Mouse (Mus musculus) embryonic facial prominence, embryonic 13.5 days (tissue): ENCODE measurements around the gene Sytl1. TPM values are rescaled to one million over a fixed set of nuclear protein-coding genes. Genes with fewer than 3 reads are reported as not detected.
A peak's percentile ranks its signal among the peaks of the same experiment; 100 is the strongest.

ENCODE experiments used
- ATAC-seq: fragments of 200-750 bp; cut with Nextera tagmentation; 2 replicates; pipeline ENCODE4 v1.8.0; 2017; ENCODE audit warnings: low read depth; ENCODE audit not compliant: insufficient number of reproducible peaks, insufficient read depth, low FRiP score, low TSS enrichment
- H3K27ac ChIP-seq: fragments of 300-500 bp; sonication (generic); 2 replicates; pipeline ENCODE4 v1.5.1; 2015; ENCODE audit warnings: moderate library complexity, mild to moderate bottlenecking, inconsistent platforms
- H3K27me3 ChIP-seq: fragments of 300-500 bp; sonication (generic); 2 replicates; pipeline ENCODE4 v1.6.1; 2015; ENCODE audit warnings: mild to moderate bottlenecking, inconsistent platforms
- H3K36me3 ChIP-seq: fragments of 300-500 bp; sonication (generic); 2 replicates; pipeline ENCODE4 v1.6.1; 2015; ENCODE audit warnings: mild to moderate bottlenecking, inconsistent platforms
- H3K4me1 ChIP-seq: fragments of 300-500 bp; sonication (generic); 2 replicates; pipeline ENCODE4 v1.6.1; 2015; ENCODE audit warnings: inconsistent platforms
- H3K4me2 ChIP-seq: fragments of 300-500 bp; sonication (generic); 2 replicates; pipeline ENCODE4 v1.6.1; 2015; ENCODE audit warnings: moderate library complexity, mild to moderate bottlenecking, inconsistent platforms
- H3K4me3 ChIP-seq: fragments of 300-500 bp; sonication (generic); 2 replicates; pipeline ENCODE4 v1.5.1; 2015; ENCODE audit warnings: mild to moderate bottlenecking, inconsistent platforms
- H3K9ac ChIP-seq: fragments of 300-500 bp; sonication (generic); 2 replicates; pipeline ENCODE4 v1.6.1; 2015; ENCODE audit warnings: mild to moderate bottlenecking, inconsistent platforms
- H3K9me3 ChIP-seq: fragments of 300-500 bp; sonication (generic); 2 replicates; pipeline ENCODE4 v1.6.1; 2016; ENCODE audit warnings: inconsistent platforms
- WGBS: fragments of 180-500 bp; shearing (Covaris S2); methylation state at CpG from one replicate; pipeline ENCODE4 v1.1.7; 2015; ENCODE audit warnings: mixed read lengths; 5-methylcytosine and 5-hydroxymethylcytosine counted together
- polyA plus RNA-seq: library from polyadenylated mRNA; unstranded; fragments of >200 nt; fragmentation: Nextera tagmentation; extraction: Ambion mirVana; gene quantifications from 2 replicates; pipeline ENCODE4 v1.2.1, GENCODE M21; 2015

The Sytl1 gene
- polyA plus RNA-seq, 1 experiment from 2014 or later: 8.2 TPM

- Histone ChIP-seq H3K27me3 (no peaks in the 10 kb centered on the region), H3K9me3 (no peaks in the 10 kb centered on the region), H3K4me2 (peak overlapping the region; percentile 72), H3K4me3 (peak overlapping the region; percentile 75), H3K27ac (peak overlapping the region; percentile 92), H3K4me1 (peaks cover 43% of the 10 kb centered on the region), H3K9ac (peak overlapping the region; percentile 91), H3K36me3 (no peaks in the 10 kb centered on the region)
- ATAC-seq: no peak
- 23% methylated on average over 6 of the region's 6 CpGs for WGBS
Observed at GRCm38 (mm10) chr4:133278067-133278466, 15.2 kb upstream of the Sytl1 start.

GRCm38 (mm10) chr4:133277104-133278026 is 14.5 kb upstream of the Sytl1 start, which contains the start of gene Tmem222:
Tmem222 (minus strand) TSS chr4:133277792.
- Histone ChIP-seq H3K4me3 (peak within 1 kb of the TSS; percentile 75), H3K27me3 (no peaks in the 10 kb centered on the region), H3K9ac (peak within 1 kb of the TSS; percentile 91), H3K4me1 (peaks cover 36% of the 10 kb centered on the region), H3K36me3 (no peaks in the 10 kb centered on the region), H3K4me2 (peak within 1 kb of the TSS; percentile 72), H3K27ac (peak within 1 kb of the TSS; percentile 92), H3K9me3 (no peaks in the 10 kb centered on the region)
- peak; percentile 80 for ATAC-seq
- WGBS: under 1% methylated on average over 73 of the region's 73 CpGs

GRCm38 (mm10) chr4:133270929-133271328 is 8.0 kb upstream of the Sytl1 start:
- no peak overlapping the region for H3K9ac ChIP-seq
- H3K4me2 ChIP-seq: no peak overlapping the region
- no peaks in the 10 kb centered on the region for H3K27me3 ChIP-seq
- ATAC-seq: no peak
- H3K9me3 ChIP-seq: no peaks in the 10 kb centered on the region
- peaks cover 50% of the 10 kb centered on the region for H3K36me3 ChIP-seq
- 88% methylated on average over 9 of the region's 9 CpGs for WGBS
- H3K27ac ChIP-seq: no peak overlapping the region
- peaks cover 5% of the 10 kb centered on the region for H3K4me1 ChIP-seq
- no peak overlapping the region for H3K4me3 ChIP-seq

GRCm38 (mm10) chr4:133269596-133269995 is 6.7 kb upstream of the Sytl1 start:
- no peak for ATAC-seq
- Histone ChIP-seq H3K4me1 (no peaks in the 10 kb centered on the region), H3K27ac (no peak overlapping the region), H3K4me3 (no peak overlapping the region), H3K9me3 (no peaks in the 10 kb centered on the region), H3K27me3 (no peaks in the 10 kb centered on the region), H3K4me2 (no peak overlapping the region), H3K36me3 (peaks cover 64% of the 10 kb centered on the region), H3K9ac (no peak overlapping the region)
- WGBS: 96% methylated on average over 3 of the region's 3 CpGs

GRCm38 (mm10) chr4:133268931-133269330 is 6.0 kb upstream of the Sytl1 start:
- Histone ChIP-seq H3K4me3 (no peak overlapping the region), H3K4me1 (no peaks in the 10 kb centered on the region), H3K36me3 (peaks cover 69% of the 10 kb centered on the region), H3K27me3 (no peaks in the 10 kb centered on the region), H3K9me3 (no peaks in the 10 kb centered on the region), H3K27ac (no peak overlapping the region), H3K4me2 (no peak overlapping the region), H3K9ac (no peak overlapping the region)
- WGBS: 89% methylated on average over 3 of the region's 3 CpGs
- ATAC-seq: no peak

GRCm38 (mm10) chr4:133266248-133266880 is 3.5 kb upstream of the Sytl1 start:
- H3K27me3 ChIP-seq: no peaks in the 10 kb centered on the region
- no peak for ATAC-seq
- no peaks in the 10 kb centered on the region for H3K4me1 ChIP-seq
- 91% methylated on average over 12 of the region's 12 CpGs for WGBS
- H3K36me3 ChIP-seq: peaks cover 80% of the 10 kb centered on the region
- H3K9me3 ChIP-seq: no peaks in the 10 kb centered on the region
- H3K4me3 ChIP-seq: no peak overlapping the region
- H3K9ac ChIP-seq: no peak overlapping the region
- H3K4me2 ChIP-seq: no peak overlapping the region
- H3K27ac ChIP-seq: no peak overlapping the region

GRCm38 (mm10) chr4:133265759-133266158 is 2.8 kb upstream of the Sytl1 start:
- Histone ChIP-seq H3K4me3 (no peak overlapping the region), H3K4me1 (no peaks in the 10 kb centered on the region), H3K27me3 (no peaks in the 10 kb centered on the region), H3K27ac (no peak overlapping the region), H3K36me3 (peaks cover 76% of the 10 kb centered on the region), H3K9ac (no peak overlapping the region), H3K9me3 (no peaks in the 10 kb centered on the region), H3K4me2 (no peak overlapping the region)
- ATAC-seq: no peak
- 83% methylated on average over 4 of the region's 4 CpGs for WGBS

- ATAC-seq: no peak
- H3K4me2 ChIP-seq: no peak overlapping the region
Observed at GRCm38 (mm10) chr4:133265297-133265696, 2.4 kb upstream of the Sytl1 start.

GRCm38 (mm10) chr4:133264559-133264958 is 1.6 kb upstream of the Sytl1 start:
- Histone ChIP-seq H3K9ac (no peak overlapping the region), H3K4me2 (no peak overlapping the region), H3K27me3 (no peaks in the 10 kb centered on the region), H3K4me3 (no peak overlapping the region), H3K9me3 (no peaks in the 10 kb centered on the region), H3K36me3 (peaks cover 66% of the 10 kb centered on the region), H3K4me1 (no peaks in the 10 kb centered on the region), H3K27ac (no peak overlapping the region)
- no peak for ATAC-seq
- 88% methylated on average over 2 of the region's 2 CpGs for WGBS

More at GRCm38 (mm10) chr4:133265297-133265696, 2.4 kb upstream of the Sytl1 start:
- Histone ChIP-seq H3K4me3 (no peak overlapping the region), H3K9ac (no peak overlapping the region), H3K9me3 (no peaks in the 10 kb centered on the region), H3K27ac (no peak overlapping the region), H3K27me3 (no peaks in the 10 kb centered on the region), H3K4me1 (no peaks in the 10 kb centered on the region), H3K36me3 (peaks cover 72% of the 10 kb centered on the region)
- WGBS: 91% methylated on average over 3 of the region's 3 CpGs

GRCm38 (mm10) chr4:133263756-133264155 is 843 bp upstream of the Sytl1 start:
- ATAC-seq: no peak

GRCm38 (mm10) chr4:133262375-133262765 is 543 bp downstream of the Sytl1 start:
- peak overlapping the region; percentile 12 for H3K27ac ChIP-seq

More at GRCm38 (mm10) chr4:133263756-133264155, 843 bp upstream of the Sytl1 start:
- Histone ChIP-seq H3K9me3 (no peaks in the 10 kb centered on the region), H3K27me3 (no peaks in the 10 kb centered on the region), H3K27ac (no peak overlapping the region), H3K36me3 (peaks cover 58% of the 10 kb centered on the region), H3K9ac (no peak overlapping the region), H3K4me1 (no peaks in the 10 kb centered on the region), H3K4me3 (no peak overlapping the region), H3K4me2 (no peak overlapping the region)
- 92% methylated on average over 5 of the region's 5 CpGs for WGBS

More at GRCm38 (mm10) chr4:133262375-133262765, 543 bp downstream of the Sytl1 start:
- no peak overlapping the region for H3K4me3 ChIP-seq
- H3K9me3 ChIP-seq: no peaks in the 10 kb centered on the region
- ATAC-seq: no peak; the same call in 1 of the 2 replicates
- 65% methylated on average over 7 of the region's 7 CpGs for WGBS
- H3K9ac ChIP-seq: 0 out of 2 replicates have a peak overlapping the region, but pooled peaks have one; percentile 40
- peak overlapping the region; percentile 29 for H3K4me2 ChIP-seq
- no peaks in the 10 kb centered on the region for H3K4me1 ChIP-seq
- peaks cover 44% of the 10 kb centered on the region for H3K36me3 ChIP-seq
- peaks cover 7% of the 10 kb centered on the region for H3K27me3 ChIP-seq
